Mouse (Mus musculus) ovary, adult 10 weeks (tissue): ENCODE results near the gene Atp5j2. TPM values are rescaled to one million over a fixed set of nuclear protein-coding genes. Genes with fewer than 3 reads are reported as not detected.

ENCODE experiments used
- polyA plus RNA-seq: library from polyadenylated mRNA; stranded (reverse); fragments of 350-450 nt; fragmentation: Illumina TruSeq; extraction: RNeasy Lipid Tissue Mini Kit (QIAGEN cat#74804); gene quantifications from one replicate; pipeline ENCODE4 v1.2.3, GENCODE M21; 2014

Atp5j2 gene
- polyA plus RNA-seq: 10.3 TPM

GRCm38 (mm10) chr5:145191962-145192361, at the start of gene Atp5j2:
Gene Atp5j2 (minus strand): TSS chr5:145192062.

GRCm38 (mm10) chr5:145231367-145231871, 39.6 kb upstream of the Atp5j2 start, which contains the start of gene Zfp655:
Gene Zfp655 (plus strand): TSS chr5:145231715.

GRCm38 (mm10) chr5:145203936-145204691, 12.3 kb upstream of the Atp5j2 start, which contains the start of gene Zkscan5:
Gene Zkscan5 (plus strand): TSS chr5:145204562.

GRCm38 (mm10) chr5:145201321-145201991, 9.6 kb upstream of the Atp5j2 start, which contains the start of gene Zkscan14:
Gene Zkscan14 (minus strand): TSS chr5:145201868.

DNA sequence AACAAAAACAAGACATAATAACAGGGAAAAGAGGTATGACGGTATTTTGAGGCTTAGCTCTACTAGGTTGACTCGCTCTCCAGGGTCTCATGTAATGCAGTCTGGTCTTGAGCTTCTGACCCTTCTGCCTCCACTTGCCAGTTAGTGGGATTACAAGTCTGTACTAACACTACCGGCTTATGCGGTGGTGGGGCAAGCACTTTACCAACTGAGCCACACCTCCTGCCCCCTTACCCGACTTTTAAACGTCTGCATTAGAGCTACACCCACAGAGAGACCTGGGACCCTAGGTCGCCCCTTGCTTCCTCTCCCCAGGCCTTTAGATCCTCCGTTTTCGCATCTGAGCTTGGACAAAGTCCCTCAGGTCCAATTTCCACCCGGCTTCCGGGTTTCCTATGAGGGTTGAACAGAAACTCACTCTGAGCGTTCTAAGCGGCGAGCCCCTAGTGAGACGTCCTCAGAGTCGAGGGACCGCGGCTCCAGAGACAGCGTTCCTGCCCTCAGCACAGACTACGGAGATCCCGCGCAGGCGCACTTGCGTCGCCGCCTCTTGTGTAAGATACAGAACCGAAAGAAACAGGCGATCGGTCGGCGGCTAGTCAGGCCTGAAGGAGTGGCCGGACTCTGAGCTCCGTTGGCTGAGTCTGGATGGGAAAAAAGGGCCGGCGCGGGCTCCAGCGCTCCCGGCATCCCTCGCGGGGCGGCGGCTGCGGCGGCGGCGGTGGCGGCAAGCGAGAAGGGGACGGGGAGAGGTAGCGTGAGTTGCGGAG, 25.1 kb downstream of the Atp5j2 start, which contains the start of the genes Ptcd1 and Cpsf4:
Gene Ptcd1, minus strand, starts transcription at position 573 of the 770 bp plus-strand sequence.
Gene Cpsf4, plus strand, starts transcription at position 678 of the 770 bp plus-strand sequence.

GRCm38 (mm10) chr5:145139571-145140519, 52.0 kb downstream of the Atp5j2 start, which contains the start of the genes Pdap1 and Bud31:
Gene Pdap1 (minus strand): TSS chr5:145140238.
Gene Bud31 (plus strand): TSS chr5:145140362.

Other genes with a start within 250 kb of the Atp5j2 start
- gene Smurf1, start 226.2 kb downstream of the Atp5j2 start, polyA plus RNA-seq: 13.4 TPM
- not detected for gene Gm4871, start 159.3 kb downstream of the Atp5j2 start, polyA plus RNA-seq
- not detected for gene 1700018F24Rik, start 149.1 kb downstream of the Atp5j2 start, polyA plus RNA-seq
- 24.2 TPM for gene Arpc1a, start 108.2 kb downstream of the Atp5j2 start, polyA plus RNA-seq
- gene Kpna7, start 108.0 kb downstream of the Atp5j2 start, polyA plus RNA-seq: 4.9 TPM
- gene Arpc1b, start 77.8 kb downstream of the Atp5j2 start, polyA plus RNA-seq: 31.5 TPM
- 24.7 TPM for gene Pdap1, start 51.8 kb downstream of the Atp5j2 start, polyA plus RNA-seq
- gene Bud31, start 51.7 kb downstream of the Atp5j2 start, polyA plus RNA-seq: 235 TPM
- 1.0 TPM for gene Ptcd1, start 25.0 kb downstream of the Atp5j2 start, polyA plus RNA-seq
- gene Cpsf4, start 24.8 kb downstream of the Atp5j2 start, polyA plus RNA-seq: 1.8 TPM
- 1.8 TPM for gene Zkscan14, start 9.8 kb upstream of the Atp5j2 start, polyA plus RNA-seq
- gene Zkscan5, start 12.5 kb upstream of the Atp5j2 start, polyA plus RNA-seq: 11.6 TPM
- 162 TPM for gene Zfp655, start 39.7 kb upstream of the Atp5j2 start, polyA plus RNA-seq
- not detected for gene Zscan25, start 88.4 kb upstream of the Atp5j2 start, polyA plus RNA-seq
- not detected for gene Cyp3a57, start 153.2 kb upstream of the Atp5j2 start, polyA plus RNA-seq